9 mouse cellular contexts compared by ENCODE assay signal in the genomic region with DNA sequence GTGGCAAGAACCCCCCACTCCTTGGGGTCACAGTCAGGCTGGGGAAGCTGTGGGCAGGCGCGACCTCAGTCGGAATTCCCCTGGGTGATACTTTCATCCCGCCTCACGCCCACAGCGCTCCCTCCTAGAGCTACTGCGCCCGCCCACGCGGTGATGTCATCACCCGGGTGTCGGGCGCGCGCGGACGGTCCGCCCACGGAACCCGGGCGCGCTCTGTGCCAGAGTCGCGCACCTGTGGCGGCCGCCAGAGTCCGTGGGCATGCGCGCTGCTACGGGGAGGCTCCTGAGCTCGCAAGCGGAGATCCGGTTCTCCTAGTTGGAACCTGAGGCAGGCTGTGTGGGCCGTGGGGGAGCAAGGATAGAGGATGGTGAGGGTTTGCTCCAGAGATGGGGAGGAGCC. TPM values are rescaled to one million over a fixed set of nuclear protein-coding genes. Genes with fewer than 3 reads are reported as not detected.
DNase-seq lines count a peak whose midpoint lies in the region; ATAC-seq and TF ChIP-seq lines count a peak whose summit lies in the region.
"Had no signal": no experiment of that assay in that cellular context is flagged by ENCODE, and none has a peak within 500 bp of the region (broad histone marks: within the 10 kb centered on the region; RNA-seq: fewer than 3 reads in every experiment).

No protein-coding gene starts in this region.

- peak; percentile 33 for ATAC-seq in heart, embryonic 12.5 days (ENCODE audit: insufficient number of reproducible peaks, low FRiP score)
- peak; percentile 38 for ATAC-seq in kidney, postnatal 0 days (replicated peaks; ENCODE audit: low FRiP score, low read depth)
- ATAC-seq in liver, embryonic 13.5 days (ENCODE audit: low read depth), result 0 out of 2 replicates have a peak, but pooled peaks have one; percentile 4
- ATAC-seq in stomach, embryonic 14.5 days (ENCODE audit: insufficient number of reproducible peaks, insufficient read depth, low FRiP score, low read depth), result peak; percentile 56; the same call in 1 of the 2 replicates
- ATAC-seq: Patski had no signal

- TF ChIP-seq CTCF in kidney, postnatal 0 days (IDR thresholded peaks at IDR 0.05; ENCODE audit: low read depth), result no peak

- H3K36me3 ChIP-seq in erythroblast, embryonic 14.5 days (ENCODE audit: control insufficient read depth), result no peaks in the 10 kb centered on the region
- no peaks in the 10 kb centered on the region for H3K36me3 ChIP-seq in heart, embryonic 12.5 days
- no peaks in the 10 kb centered on the region for H3K36me3 ChIP-seq in kidney, postnatal 0 days (ENCODE audit: insufficient read depth, low read length)
- no peaks in the 10 kb centered on the region for H3K36me3 ChIP-seq in liver, embryonic 13.5 days
- no peaks in the 10 kb centered on the region for H3K36me3 ChIP-seq in stomach, embryonic 14.5 days (ENCODE audit: control insufficient read depth, insufficient read depth, low read length)

- peak; percentile 91 to 94 for DNase-seq in B cell, adult 2 months
- peak; percentile 94 for DNase-seq in brain, adult 2 months (ENCODE audit: low read depth, low spot score)
- peak; percentile 70 for DNase-seq in kidney, postnatal 0 days (ENCODE audit: low spot score)
- peak; percentile 32 for DNase-seq in liver, embryonic 13.5 days
- DNase-seq in natural killer cell, adult 2 months (ENCODE audit: low spot score in 2 of 2), result peak; percentile 92

- H3K4me2 ChIP-seq in heart, embryonic 12.5 days, result peak overlapping the region; percentile 85
- H3K4me2 ChIP-seq in kidney, postnatal 0 days (ENCODE audit: low read length), result peak overlapping the region; percentile 68
- H3K4me2 ChIP-seq in liver, embryonic 13.5 days, result peak overlapping the region; percentile 83
- H3K4me2 ChIP-seq in stomach, embryonic 14.5 days (replicated peaks; ENCODE audit: low read depth, low read length), result peak overlapping the region; percentile 86

- peak overlapping the region; percentile 63 for H3K4me3 ChIP-seq in erythroblast, embryonic 14.5 days (replicated peaks)
- peak overlapping the region; percentile 59 for H3K4me3 ChIP-seq in heart, embryonic 12.5 days
- H3K4me3 ChIP-seq in kidney, postnatal 0 days (replicated peaks; ENCODE audit: low read depth, low read length), result peak overlapping the region; percentile 53
- peak overlapping the region; percentile 62 for H3K4me3 ChIP-seq in liver, embryonic 13.5 days (replicated peaks)
- H3K4me3 ChIP-seq in stomach, embryonic 14.5 days (ENCODE audit: low read depth, low read length), result peak overlapping the region; percentile 38

- no peaks in the 10 kb centered on the region for H3K9me3 ChIP-seq in erythroblast, embryonic 14.5 days (ENCODE audit: control insufficient read depth, low read length)
- H3K9me3 ChIP-seq in heart, embryonic 12.5 days (replicated peaks), result no peaks in the 10 kb centered on the region
- no peaks in the 10 kb centered on the region for H3K9me3 ChIP-seq in kidney, postnatal 0 days (replicated peaks; ENCODE audit: low read length)
- no peaks in the 10 kb centered on the region for H3K9me3 ChIP-seq in liver, embryonic 13.5 days (replicated peaks)
- H3K9me3 ChIP-seq in stomach, embryonic 14.5 days (ENCODE audit: control insufficient read depth, low read depth, low read length), result no peaks in the 10 kb centered on the region

- under 1% methylated on average over 34 of the region's 34 CpGs for WGBS in heart, embryonic 12.5 days
- under 1% methylated on average over 34 of the region's 34 CpGs for WGBS in kidney, postnatal 0 days
- WGBS in liver, embryonic 13.5 days (ENCODE audit: insufficient replicate concordance), result 2% methylated on average over 34 of the region's 34 CpGs
- 0% methylated on average over 34 of the region's 34 CpGs for WGBS in stomach, embryonic 14.5 days

- peaks cover 39% of the 10 kb centered on the region for H3K27me3 ChIP-seq in erythroblast, embryonic 14.5 days (ENCODE audit: control insufficient read depth)
- H3K27me3 ChIP-seq in heart, embryonic 12.5 days (replicated peaks), result no peaks in the 10 kb centered on the region
- H3K27me3 ChIP-seq in kidney, postnatal 0 days (ENCODE audit: insufficient read depth, low read length), result no peaks in the 10 kb centered on the region
- peaks cover 26% of the 10 kb centered on the region for H3K27me3 ChIP-seq in liver, embryonic 13.5 days
- no peaks in the 10 kb centered on the region for H3K27me3 ChIP-seq in stomach, embryonic 14.5 days (ENCODE audit: control insufficient read depth, insufficient read depth, low read length)
- H3K27me3 ChIP-seq: Patski had no signal

- no peak overlapping the region for H3K27ac ChIP-seq in heart, embryonic 12.5 days (ENCODE audit: poor library complexity, severe bottlenecking)
- H3K27ac ChIP-seq in kidney, postnatal 0 days, result peak overlapping the region; percentile 14
- H3K27ac ChIP-seq in liver, embryonic 13.5 days, result no peak overlapping the region
- H3K27ac ChIP-seq in stomach, embryonic 14.5 days (ENCODE audit: low read length), result no peak overlapping the region

- H3K4me1 ChIP-seq in erythroblast, embryonic 14.5 days (ENCODE audit: control insufficient read depth), result peaks cover 37% of the 10 kb centered on the region
- H3K4me1 ChIP-seq in heart, embryonic 12.5 days (replicated peaks), result peaks cover 10% of the 10 kb centered on the region; the same call in 1 of the 2 replicates
- H3K4me1 ChIP-seq in kidney, postnatal 0 days (replicated peaks; ENCODE audit: insufficient read depth, low read length), result peaks cover 4% of the 10 kb centered on the region; the same call in 1 of the 2 replicates
- H3K4me1 ChIP-seq in liver, embryonic 13.5 days (replicated peaks), result peaks cover 37% of the 10 kb centered on the region
- H3K4me1 ChIP-seq in stomach, embryonic 14.5 days (ENCODE audit: control insufficient read depth, insufficient read depth, low read length), result peaks cover 8% of the 10 kb centered on the region

- peak overlapping the region; percentile 61 for H3K9ac ChIP-seq in heart, embryonic 12.5 days
- peak overlapping the region; percentile 56 for H3K9ac ChIP-seq in kidney, postnatal 0 days (ENCODE audit: low read depth, low read length)
- peak overlapping the region; percentile 64 for H3K9ac ChIP-seq in liver, embryonic 13.5 days
- 0 out of 2 replicates have a peak overlapping the region, but pooled peaks have one; percentile 28 for H3K9ac ChIP-seq in stomach, embryonic 14.5 days (replicated peaks; ENCODE audit: low read depth, low read length)

RNA-seq across cellular contexts. Expression of gene Stim2, which starts 3.0 kb away (rescaled TPM):
- 0.11 and 0.12 TPM in 2 replicates for polyA plus RNA-seq in erythroblast, embryonic 14.5 days (2012)
- 15.7 and 17.9 TPM in 2 replicates for polyA plus RNA-seq in heart, embryonic 12.5 days (2016; fragmentation: Nextera tagmentation; extraction: Ambion mirVana)
- polyA plus RNA-seq in kidney, postnatal 0 days (2015; fragmentation: Nextera tagmentation; extraction: Ambion mirVana), result 21.4 and 24.2 TPM in 2 replicates
- 4.8 and 5.6 TPM in 2 replicates for polyA plus RNA-seq in liver, embryonic 13.5 days (2015; fragmentation: Nextera tagmentation; extraction: Ambion mirVana)
- 18.3 and 18.5 TPM in 2 replicates for polyA plus RNA-seq in stomach, embryonic 14.5 days (2014; fragmentation: Nextera tagmentation; extraction: Ambion mirVana)

Comparison
In these comparisons a context has a peak if more than half of its experiments do, and no peak if none do; other contexts are left out.
1. DNase-seq: peak in every context shown above with its lines; median percentile 94 in brain, adult 2 months; 92 in B cell, adult 2 months; 92 in natural killer cell, adult 2 months; 70 in kidney, postnatal 0 days; 32 in liver, embryonic 13.5 days.
2. ATAC-seq: peak in every context shown above with its lines; median percentile 56 in stomach, embryonic 14.5 days; 38 in kidney, postnatal 0 days; 33 in heart, embryonic 12.5 days; 4 in liver, embryonic 13.5 days.